8 mouse cellular contexts compared by ENCODE assay signal in the genomic region with DNA sequence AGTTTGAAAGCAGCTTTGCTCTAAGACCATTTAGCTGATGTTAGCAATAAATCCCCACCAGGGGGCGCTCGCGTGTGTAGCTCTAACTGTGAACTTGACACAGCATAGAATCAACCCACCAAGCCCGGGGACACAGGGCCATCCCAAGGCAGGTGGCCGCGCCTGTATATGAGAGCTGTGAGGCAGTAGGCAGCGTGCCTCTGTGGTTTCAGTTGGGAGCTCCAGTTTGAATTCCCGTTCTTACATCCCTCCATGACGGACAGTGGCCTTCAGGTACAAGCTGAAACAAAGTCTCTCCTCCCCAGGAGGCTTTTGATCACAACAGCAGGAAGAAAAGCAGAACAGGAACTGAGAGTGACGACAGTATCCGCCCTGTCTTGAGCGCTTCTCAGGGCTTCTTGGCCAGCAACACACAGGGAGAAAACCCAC. TPM values are rescaled to one million over a fixed set of nuclear protein-coding genes. Genes with fewer than 3 reads are reported as not detected.
A peak's percentile ranks its signal among the peaks of the same experiment; 100 is the strongest.
DNase-seq lines count a peak whose midpoint lies in the region; ATAC-seq and TF ChIP-seq lines count a peak whose summit lies in the region.

No protein-coding gene starts in this region.

- H3K27ac ChIP-seq in forebrain, embryonic 10.5 days: no peak overlapping the region
- peak overlapping the region; percentile 38; the same call in 1 of the 2 replicates for H3K27ac ChIP-seq in heart, embryonic 15.5 days
- no peak overlapping the region for H3K27ac ChIP-seq in liver, embryonic 15.5 days (replicated peaks)
- no peak overlapping the region for H3K27ac ChIP-seq in neural tube, embryonic 11.5 days (ENCODE audit: low read depth, low read length)
- H3K27ac ChIP-seq in stomach, embryonic 16.5 days (ENCODE audit: low read length): no peak overlapping the region

- 9% methylated on average over 12 of the region's 12 CpGs for WGBS in forebrain, embryonic 10.5 days
- 4% methylated on average over 12 of the region's 12 CpGs for WGBS in heart, embryonic 15.5 days
- WGBS in liver, embryonic 15.5 days (ENCODE audit: insufficient replicate concordance): 2% methylated on average over 12 of the region's 12 CpGs
- WGBS in neural tube, embryonic 11.5 days: 6% methylated on average over 12 of the region's 12 CpGs
- WGBS in stomach, embryonic 16.5 days: 9% methylated on average over 12 of the region's 12 CpGs

- peak; percentile 95 for DNase-seq in CD4-positive, CD25-positive, alpha-beta regulatory T cell, adult 2 months (ENCODE audit: low read depth, low spot score)
- DNase-seq in brain, embryonic 14.5 days (ENCODE audit: low read depth): peak; percentile 93
- DNase-seq in forebrain, embryonic 10.5 days (ENCODE audit: extremely low spot score, low spot score): peak; percentile 93
- peak; percentile 93 to 99 for DNase-seq in kidney, postnatal 25 days
- peak; percentile 93 for DNase-seq in neural tube, embryonic 11.5 days (ENCODE audit: low spot score)

- H3K9me3 ChIP-seq in forebrain, embryonic 10.5 days: no peaks in the 10 kb centered on the region
- no peaks in the 10 kb centered on the region for H3K9me3 ChIP-seq in heart, embryonic 15.5 days (replicated peaks)
- H3K9me3 ChIP-seq in liver, embryonic 15.5 days (replicated peaks): no peaks in the 10 kb centered on the region
- H3K9me3 ChIP-seq in neural tube, embryonic 11.5 days (ENCODE audit: control insufficient read depth, low read length): no peaks in the 10 kb centered on the region
- no peaks in the 10 kb centered on the region for H3K9me3 ChIP-seq in stomach, embryonic 16.5 days (replicated peaks; ENCODE audit: control insufficient read depth, low read length)

- peak overlapping the region; percentile 58 for H3K4me2 ChIP-seq in heart, embryonic 15.5 days
- peak overlapping the region; percentile 62 for H3K4me2 ChIP-seq in liver, embryonic 15.5 days
- H3K4me2 ChIP-seq in neural tube, embryonic 11.5 days (ENCODE audit: low read depth): peak overlapping the region; percentile 28; the same call in 1 of the 2 replicates
- H3K4me2 ChIP-seq in stomach, embryonic 16.5 days (ENCODE audit: low read depth, low read length): peak overlapping the region; percentile 48; the same call in 1 of the 2 replicates

- ATAC-seq in heart, embryonic 15.5 days (replicated peaks; ENCODE audit: insufficient number of reproducible peaks, insufficient read depth, low FRiP score, low read depth): peak; percentile 75
- ATAC-seq in liver, embryonic 15.5 days (ENCODE audit: insufficient read depth): peak; percentile 80
- 0 out of 2 replicates have a peak, but pooled peaks have one; percentile 27 for ATAC-seq in neural tube, embryonic 11.5 days (ENCODE audit: insufficient read depth, low FRiP score, low TSS enrichment)
- ATAC-seq in stomach, embryonic 16.5 days (ENCODE audit: insufficient read depth, low FRiP score): peak; percentile 68; the same call in 1 of the 2 replicates

- TF ChIP-seq CTCF in brain, embryonic 14.5 days (IDR thresholded peaks at IDR 0.05; ENCODE audit: borderline replicate concordance, extremely low read depth, insufficient read depth, insufficient read length): peak; percentile 90

- H3K4me1 ChIP-seq in forebrain, embryonic 10.5 days: peaks cover 8% of the 10 kb centered on the region
- peaks cover 8% of the 10 kb centered on the region; the same call in 1 of the 2 replicates for H3K4me1 ChIP-seq in heart, embryonic 15.5 days (replicated peaks)
- H3K4me1 ChIP-seq in liver, embryonic 15.5 days (replicated peaks): peaks cover 7% of the 10 kb centered on the region
- H3K4me1 ChIP-seq in neural tube, embryonic 11.5 days (ENCODE audit: control insufficient read depth, insufficient read depth, low read length): 0 out of 2 replicates have a peak, but pooled peaks cover 4% of the 10 kb centered on the region
- peaks cover 11% of the 10 kb centered on the region for H3K4me1 ChIP-seq in stomach, embryonic 16.5 days (ENCODE audit: control insufficient read depth, insufficient read depth, low read length)

- H3K36me3 ChIP-seq in forebrain, embryonic 10.5 days (replicated peaks): no peaks in the 10 kb centered on the region
- no peaks in the 10 kb centered on the region for H3K36me3 ChIP-seq in heart, embryonic 15.5 days
- H3K36me3 ChIP-seq in liver, embryonic 15.5 days (replicated peaks): no peaks in the 10 kb centered on the region
- H3K36me3 ChIP-seq in neural tube, embryonic 11.5 days (ENCODE audit: control insufficient read depth, insufficient read depth, low read length): no peaks in the 10 kb centered on the region
- no peaks in the 10 kb centered on the region for H3K36me3 ChIP-seq in stomach, embryonic 16.5 days (ENCODE audit: control insufficient read depth, insufficient read depth, low read length)

- peak overlapping the region; percentile 24; the same call in 1 of the 2 replicates for H3K4me3 ChIP-seq in forebrain, embryonic 10.5 days
- H3K4me3 ChIP-seq in heart, embryonic 15.5 days: peak overlapping the region; percentile 30
- peak overlapping the region; percentile 39 for H3K4me3 ChIP-seq in liver, embryonic 15.5 days (replicated peaks)
- H3K4me3 ChIP-seq in neural tube, embryonic 11.5 days (ENCODE audit: low read depth, low read length): 0 out of 2 replicates have a peak overlapping the region, but pooled peaks have one; percentile 8
- H3K4me3 ChIP-seq in stomach, embryonic 16.5 days (replicated peaks; ENCODE audit: low read length): peak overlapping the region; percentile 28

- no peak for TF ChIP-seq POLR2A in brain, embryonic 14.5 days (IDR thresholded peaks at IDR 0.05; ENCODE audit: borderline replicate concordance, extremely low read depth, insufficient read depth, insufficient read length, poor library complexity, severe bottlenecking)

- 0 out of 2 replicates have a peak overlapping the region, but pooled peaks have one; percentile 44 for H3K9ac ChIP-seq in heart, embryonic 15.5 days
- H3K9ac ChIP-seq in liver, embryonic 15.5 days: no peak overlapping the region
- H3K9ac ChIP-seq in neural tube, embryonic 11.5 days (ENCODE audit: low read length): no peak overlapping the region; the same call in 1 of the 2 replicates
- peak overlapping the region; percentile 55 for H3K9ac ChIP-seq in stomach, embryonic 16.5 days (ENCODE audit: low read length)

- peaks cover 13% of the 10 kb centered on the region for H3K27me3 ChIP-seq in forebrain, embryonic 10.5 days (ENCODE audit: poor library complexity, severe bottlenecking)
- H3K27me3 ChIP-seq in heart, embryonic 15.5 days: no peaks in the 10 kb centered on the region
- H3K27me3 ChIP-seq in liver, embryonic 15.5 days: peaks cover 3% of the 10 kb centered on the region; the same call in 1 of the 2 replicates
- H3K27me3 ChIP-seq in neural tube, embryonic 11.5 days (ENCODE audit: control insufficient read depth, insufficient read depth, low read length): no peaks in the 10 kb centered on the region
- H3K27me3 ChIP-seq in stomach, embryonic 16.5 days (ENCODE audit: control insufficient read depth, insufficient read depth, low read length): no peaks in the 10 kb centered on the region

RNA-seq across cellular contexts. Expression of gene H2-Oa, which starts 9.5 kb away (rescaled TPM):
- polyA plus RNA-seq in brain, embryonic 14.5 days (2012; rRNA removed): 0.07 and 0.20 TPM in 2 replicates
- polyA plus RNA-seq in forebrain, embryonic 10.5 days (2016; fragmentation: Nextera tagmentation; extraction: Ambion mirVana): 0.12 and 0.43 TPM in 2 replicates
- polyA plus RNA-seq in heart, embryonic 15.5 days (2015; fragmentation: Nextera tagmentation; extraction: Ambion mirVana): 0.29 and 0.94 TPM in 2 replicates
- polyA plus RNA-seq in liver, embryonic 15.5 days (2015; fragmentation: Nextera tagmentation; extraction: Ambion mirVana): 0.17 and 0.40 TPM in 2 replicates
- 0.93 TPM in 1 of 2 replicates, not detected in the other for polyA plus RNA-seq in neural tube, embryonic 11.5 days (2014; fragmentation: Nextera tagmentation; extraction: Ambion mirVana)
- polyA plus RNA-seq in stomach, embryonic 16.5 days (2015; fragmentation: Nextera tagmentation; extraction: Ambion mirVana): 0.61 and 0.64 TPM in 2 replicates

RNA-seq across cellular contexts. Expression of gene H2-DMa, which starts 17.7 kb away (rescaled TPM):
- 12.0 and 16.4 TPM in 2 replicates for polyA plus RNA-seq in brain, embryonic 14.5 days (2012; rRNA removed)
- 4.5 and 6.9 TPM in 2 replicates for polyA plus RNA-seq in forebrain, embryonic 10.5 days (2016; fragmentation: Nextera tagmentation; extraction: Ambion mirVana)
- 6.0 and 13.6 TPM in 2 replicates for polyA plus RNA-seq in heart, embryonic 15.5 days (2015; fragmentation: Nextera tagmentation; extraction: Ambion mirVana)
- 6.4 TPM in 2 replicates for polyA plus RNA-seq in liver, embryonic 15.5 days (2015; fragmentation: Nextera tagmentation; extraction: Ambion mirVana)
- polyA plus RNA-seq in neural tube, embryonic 11.5 days (2014; fragmentation: Nextera tagmentation; extraction: Ambion mirVana): 9.2 and 10.3 TPM in 2 replicates
- polyA plus RNA-seq in stomach, embryonic 16.5 days (2015; fragmentation: Nextera tagmentation; extraction: Ambion mirVana): 10.8 and 11.6 TPM in 2 replicates

RNA-seq across cellular contexts. Expression of gene Brd2, which starts 20.8 kb away (rescaled TPM):
- 186 and 256 TPM in 2 replicates for polyA plus RNA-seq in brain, embryonic 14.5 days (2012; rRNA removed)
- 121 and 134 TPM in 2 replicates for polyA plus RNA-seq in forebrain, embryonic 10.5 days (2016; fragmentation: Nextera tagmentation; extraction: Ambion mirVana)
- 59.0 and 77.7 TPM in 2 replicates for polyA plus RNA-seq in heart, embryonic 15.5 days (2015; fragmentation: Nextera tagmentation; extraction: Ambion mirVana)
- 37.8 and 40.1 TPM in 2 replicates for polyA plus RNA-seq in liver, embryonic 15.5 days (2015; fragmentation: Nextera tagmentation; extraction: Ambion mirVana)
- polyA plus RNA-seq in neural tube, embryonic 11.5 days (2014; fragmentation: Nextera tagmentation; extraction: Ambion mirVana): 116 and 133 TPM in 2 replicates
- polyA plus RNA-seq in stomach, embryonic 16.5 days (2015; fragmentation: Nextera tagmentation; extraction: Ambion mirVana): 71.9 and 74.7 TPM in 2 replicates

RNA-seq across cellular contexts. Expression of gene H2-DMb2, which starts 41.5 kb away (rescaled TPM):
- polyA plus RNA-seq in brain, embryonic 14.5 days (2012; rRNA removed): 0.18 and 0.40 TPM in 2 replicates
- polyA plus RNA-seq in forebrain, embryonic 10.5 days (2016; fragmentation: Nextera tagmentation; extraction: Ambion mirVana): 0.16 and 0.26 TPM in 2 replicates
- polyA plus RNA-seq in heart, embryonic 15.5 days (2015; fragmentation: Nextera tagmentation; extraction: Ambion mirVana): 0.69 and 2.5 TPM in 2 replicates
- polyA plus RNA-seq in liver, embryonic 15.5 days (2015; fragmentation: Nextera tagmentation; extraction: Ambion mirVana): 0.54 and 1.0 TPM in 2 replicates
- polyA plus RNA-seq in neural tube, embryonic 11.5 days (2014; fragmentation: Nextera tagmentation; extraction: Ambion mirVana): not detected in 2 replicates
- polyA plus RNA-seq in stomach, embryonic 16.5 days (2015; fragmentation: Nextera tagmentation; extraction: Ambion mirVana): 0.70 and 0.82 TPM in 2 replicates

RNA-seq across cellular contexts. Expression of gene H2-DMb1, which starts 51.3 kb away (rescaled TPM):
- polyA plus RNA-seq in brain, embryonic 14.5 days (2012; rRNA removed): 0.82 and 1.1 TPM in 2 replicates
- polyA plus RNA-seq in forebrain, embryonic 10.5 days (2016; fragmentation: Nextera tagmentation; extraction: Ambion mirVana): 0.24 and 0.81 TPM in 2 replicates
- polyA plus RNA-seq in heart, embryonic 15.5 days (2015; fragmentation: Nextera tagmentation; extraction: Ambion mirVana): 0.34 and 3.2 TPM in 2 replicates
- 1.6 and 1.7 TPM in 2 replicates for polyA plus RNA-seq in liver, embryonic 15.5 days (2015; fragmentation: Nextera tagmentation; extraction: Ambion mirVana)
- polyA plus RNA-seq in neural tube, embryonic 11.5 days (2014; fragmentation: Nextera tagmentation; extraction: Ambion mirVana): not detected in 2 replicates
- polyA plus RNA-seq in stomach, embryonic 16.5 days (2015; fragmentation: Nextera tagmentation; extraction: Ambion mirVana): 2.0 and 2.9 TPM in 2 replicates

Comparison
In these comparisons a context has a peak if more than half of its experiments do, and no peak if none do; other contexts are left out.
1. ATAC-seq: peak in every context shown above with its lines; median percentile 80 in liver, embryonic 15.5 days; 75 in heart, embryonic 15.5 days; 68 in stomach, embryonic 16.5 days; 27 in neural tube, embryonic 11.5 days.
2. H3K9ac ChIP-seq: peak in heart, embryonic 15.5 days (single experiment) and stomach, embryonic 16.5 days (single experiment); none in liver, embryonic 15.5 days (single experiment) and neural tube, embryonic 11.5 days (single experiment).
3. Peak in every context shown above with its lines, with median percentiles within 50 percentile points of each other: DNase-seq, H3K4me3 ChIP-seq and H3K4me2 ChIP-seq.